Mouse (Mus musculus): ENCODE measurements around the gene Tcte1.

Gene Tcte1

GRCm38 (mm10) chr17:45536264-45536663, 13.0 kb downstream of the Tcte1 start:
- no peak overlapping the region for H3K4me3 ChIP-seq (replicated peaks; ENCODE audit: low read length)
- H3K4me1 ChIP-seq (replicated peaks; ENCODE audit: low read depth, low read length): peaks cover 37% of the 10 kb centered on the region
- no peaks in the 10 kb centered on the region for H3K36me3 ChIP-seq (ENCODE audit: insufficient read depth, low read length)
- TF ChIP-seq CTCF (conservative IDR thresholded peaks at IDR 0.05; ENCODE audit: low read length) (no peak), NANOG (IDR thresholded peaks at IDR 0.05; ENCODE audit: borderline replicate concordance, low read length) (no peak), POU5F1 (IDR thresholded peaks at IDR 0.05; ENCODE audit: borderline replicate concordance, low read length) (no peak)
- H3K27me3 ChIP-seq (ENCODE audit: insufficient read depth, low read length): peaks cover 91% of the 10 kb centered on the region
- H3K9me3 ChIP-seq (ENCODE audit: low read length): no peaks in the 10 kb centered on the region

GRCm38 (mm10) chr17:45538394-45538793, 15.2 kb downstream of the Tcte1 start:
- H3K36me3 ChIP-seq (ENCODE audit: insufficient read depth, low read length): no peaks in the 10 kb centered on the region
- no peak overlapping the region for H3K4me3 ChIP-seq (replicated peaks; ENCODE audit: low read length)
- H3K9me3 ChIP-seq (ENCODE audit: low read length): no peaks in the 10 kb centered on the region
- H3K27me3 ChIP-seq (ENCODE audit: insufficient read depth, low read length): peaks cover 90% of the 10 kb centered on the region
- peaks cover 40% of the 10 kb centered on the region for H3K4me1 ChIP-seq (replicated peaks; ENCODE audit: low read depth, low read length)
- TF ChIP-seq CTCF (conservative IDR thresholded peaks at IDR 0.05; ENCODE audit: low read length) (no peak), POU5F1 (IDR thresholded peaks at IDR 0.05; ENCODE audit: borderline replicate concordance, low read length) (no peak), NANOG (IDR thresholded peaks at IDR 0.05; ENCODE audit: borderline replicate concordance, low read length) (no peak)

GRCm38 (mm10) chr17:45539664-45540063, 16.4 kb downstream of the Tcte1 start:
- H3K9me3 ChIP-seq (ENCODE audit: low read length): no peaks in the 10 kb centered on the region
- peaks cover 89% of the 10 kb centered on the region for H3K27me3 ChIP-seq (ENCODE audit: insufficient read depth, low read length)
- H3K36me3 ChIP-seq (ENCODE audit: insufficient read depth, low read length): no peaks in the 10 kb centered on the region
- H3K4me1 ChIP-seq (replicated peaks; ENCODE audit: low read depth, low read length): peaks cover 50% of the 10 kb centered on the region
- no peak for TF ChIP-seq NANOG (IDR thresholded peaks at IDR 0.05; ENCODE audit: borderline replicate concordance, low read length)
- TF ChIP-seq POU5F1 (IDR thresholded peaks at IDR 0.05; ENCODE audit: borderline replicate concordance, low read length): no peak
- TF ChIP-seq CTCF (conservative IDR thresholded peaks at IDR 0.05; ENCODE audit: low read length): no peak
- peak overlapping the region; percentile 66 for H3K4me3 ChIP-seq (replicated peaks; ENCODE audit: low read length)

GRCm38 (mm10) chr17:45542129-45542528, 18.9 kb downstream of the Tcte1 start:
- TF ChIP-seq CTCF (conservative IDR thresholded peaks at IDR 0.05; ENCODE audit: low read length): no peak
- TF ChIP-seq POU5F1 (IDR thresholded peaks at IDR 0.05; ENCODE audit: borderline replicate concordance, low read length): no peak
- no peak for TF ChIP-seq NANOG (IDR thresholded peaks at IDR 0.05; ENCODE audit: borderline replicate concordance, low read length)
- Histone ChIP-seq H3K4me3 (replicated peaks; ENCODE audit: low read length) (no peak overlapping the region), H3K4me1 (replicated peaks; ENCODE audit: low read depth, low read length) (peaks cover 55% of the 10 kb centered on the region), H3K27me3 (ENCODE audit: insufficient read depth, low read length) (peaks cover 91% of the 10 kb centered on the region), H3K9me3 (ENCODE audit: low read length) (no peaks in the 10 kb centered on the region), H3K36me3 (ENCODE audit: insufficient read depth, low read length) (no peaks in the 10 kb centered on the region)

GRCm38 (mm10) chr17:45542705-45543104, 19.5 kb downstream of the Tcte1 start:
- Histone ChIP-seq H3K4me1 (replicated peaks; ENCODE audit: low read depth, low read length) (peaks cover 56% of the 10 kb centered on the region), H3K36me3 (ENCODE audit: insufficient read depth, low read length) (no peaks in the 10 kb centered on the region), H3K9me3 (ENCODE audit: low read length) (no peaks in the 10 kb centered on the region), H3K4me3 (replicated peaks; ENCODE audit: low read length) (no peak overlapping the region), H3K27me3 (ENCODE audit: insufficient read depth, low read length) (peaks cover 91% of the 10 kb centered on the region)
- no peak for TF ChIP-seq CTCF (conservative IDR thresholded peaks at IDR 0.05; ENCODE audit: low read length)
- no peak for TF ChIP-seq POU5F1 (IDR thresholded peaks at IDR 0.05; ENCODE audit: borderline replicate concordance, low read length)

- no peaks in the 10 kb centered on the region for H3K36me3 ChIP-seq (ENCODE audit: insufficient read depth, low read length)
- H3K4me1 ChIP-seq (replicated peaks; ENCODE audit: low read depth, low read length): peaks cover 56% of the 10 kb centered on the region
- no peaks in the 10 kb centered on the region for H3K9me3 ChIP-seq (ENCODE audit: low read length)
- H3K4me3 ChIP-seq (replicated peaks; ENCODE audit: low read length): peak overlapping the region; percentile 75
- peaks cover 92% of the 10 kb centered on the region for H3K27me3 ChIP-seq (ENCODE audit: insufficient read depth, low read length)
- no peak for TF ChIP-seq POU5F1 (IDR thresholded peaks at IDR 0.05; ENCODE audit: borderline replicate concordance, low read length)
- TF ChIP-seq CTCF (conservative IDR thresholded peaks at IDR 0.05; ENCODE audit: low read length): no peak
- TF ChIP-seq NANOG (IDR thresholded peaks at IDR 0.05; ENCODE audit: borderline replicate concordance, low read length): no peak
These were observed 19.9 kb downstream of the Tcte1 start for GRCm38 (mm10) chr17:45543115-45543514.

GRCm38 (mm10) chr17:45544001-45544872, 21.0 kb downstream of the Tcte1 start:
- peaks cover 58% of the 10 kb centered on the region for H3K4me1 ChIP-seq (replicated peaks; ENCODE audit: low read depth, low read length)
- no peak for TF ChIP-seq POU5F1 (IDR thresholded peaks at IDR 0.05; ENCODE audit: borderline replicate concordance, low read length)
- no peak for TF ChIP-seq CTCF (conservative IDR thresholded peaks at IDR 0.05; ENCODE audit: low read length)
- no peak for TF ChIP-seq NANOG (IDR thresholded peaks at IDR 0.05; ENCODE audit: borderline replicate concordance, low read length)
- peaks cover 84% of the 10 kb centered on the region for H3K27me3 ChIP-seq (ENCODE audit: insufficient read depth, low read length)
- peak overlapping the region; percentile 75 for H3K4me3 ChIP-seq (replicated peaks; ENCODE audit: low read length)
- H3K36me3 ChIP-seq (ENCODE audit: insufficient read depth, low read length): no peaks in the 10 kb centered on the region
- H3K9me3 ChIP-seq (ENCODE audit: low read length): no peaks in the 10 kb centered on the region

GRCm38 (mm10) chr17:45544873-45545277, 21.6 kb downstream of the Tcte1 start:
- Histone ChIP-seq H3K27me3 (ENCODE audit: insufficient read depth, low read length) (peaks cover 78% of the 10 kb centered on the region), H3K36me3 (ENCODE audit: insufficient read depth, low read length) (no peaks in the 10 kb centered on the region), H3K4me3 (replicated peaks; ENCODE audit: low read length) (peak overlapping the region; percentile 75), H3K9me3 (ENCODE audit: low read length) (no peaks in the 10 kb centered on the region), H3K4me1 (replicated peaks; ENCODE audit: low read depth, low read length) (peaks cover 54% of the 10 kb centered on the region)
- TF ChIP-seq CTCF (conservative IDR thresholded peaks at IDR 0.05; ENCODE audit: low read length) (no peak), NANOG (IDR thresholded peaks at IDR 0.05; ENCODE audit: borderline replicate concordance, low read length) (no peak), POU5F1 (IDR thresholded peaks at IDR 0.05; ENCODE audit: borderline replicate concordance, low read length) (no peak)

Data from E14TG2a.4 (cell line).